Mouse (Mus musculus): ENCODE data around the gene 1700001K19Rik.
"Not testable (repeated sequence)": the region's sequence is repeated elsewhere in the genome, so short reads cannot be mapped to it uniquely, and the experiment has no call there.

1700001K19Rik gene

GRCm38 (mm10) chr12:110682561-110683299, at the start of gene 1700001K19Rik:
Gene 1700001K19Rik, minus strand, starts transcription at chr12:110682619.
- DNase-seq: no peak

- no peak for DNase-seq
Observed at GRCm38 (mm10) chr12:110726428-110726827, 44.0 kb upstream of the 1700001K19Rik start.

- DNase-seq: no peak
Observed at GRCm38 (mm10) chr12:110725489-110725888, 43.1 kb upstream of the 1700001K19Rik start.

DNA sequence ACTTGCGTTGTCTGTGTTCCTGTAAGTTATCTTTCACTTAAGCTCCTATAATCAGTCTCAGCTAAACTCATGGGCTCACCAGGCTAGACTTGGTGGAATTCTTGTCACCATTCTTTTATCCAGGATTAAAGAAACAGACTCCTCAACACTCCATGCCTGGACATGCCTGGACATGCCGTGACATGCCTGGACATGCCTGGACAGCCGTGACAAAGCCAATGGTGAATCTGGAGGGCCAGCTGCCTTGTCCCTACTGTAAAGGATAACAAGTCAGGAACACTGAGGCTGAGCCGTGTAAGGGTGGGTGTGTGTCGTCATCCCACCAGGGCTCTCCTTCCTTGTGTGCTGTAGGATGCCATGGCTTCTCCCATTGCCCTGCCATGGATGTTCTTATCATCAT, 42.6 kb upstream of the 1700001K19Rik start:
- no peak for DNase-seq

- no peak for DNase-seq
Observed at GRCm38 (mm10) chr12:110716004-110716403, 33.6 kb upstream of the 1700001K19Rik start.

- DNase-seq: no peak
Observed at GRCm38 (mm10) chr12:110714215-110714614, 31.8 kb upstream of the 1700001K19Rik start.

DNA sequence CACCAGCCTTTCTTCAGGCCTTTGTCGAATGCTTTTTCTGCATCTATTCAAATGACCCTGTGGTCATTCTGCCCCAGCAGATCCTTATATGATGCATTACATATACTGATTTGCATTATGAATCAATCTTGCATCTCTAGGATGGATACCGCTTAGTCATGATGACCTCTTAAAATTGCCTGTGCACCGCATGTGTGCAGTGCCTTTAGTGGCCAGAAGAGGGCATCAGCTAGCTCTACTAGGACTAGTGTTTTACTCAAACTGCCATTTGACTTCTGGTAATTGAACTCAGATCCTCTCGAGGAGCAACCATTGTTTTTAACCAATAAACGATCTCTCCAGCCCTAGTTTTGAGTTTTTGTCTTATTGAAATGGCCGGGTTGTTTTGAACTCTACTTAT, 31.4 kb upstream of the 1700001K19Rik start:
- DNase-seq: no peak

DNA sequence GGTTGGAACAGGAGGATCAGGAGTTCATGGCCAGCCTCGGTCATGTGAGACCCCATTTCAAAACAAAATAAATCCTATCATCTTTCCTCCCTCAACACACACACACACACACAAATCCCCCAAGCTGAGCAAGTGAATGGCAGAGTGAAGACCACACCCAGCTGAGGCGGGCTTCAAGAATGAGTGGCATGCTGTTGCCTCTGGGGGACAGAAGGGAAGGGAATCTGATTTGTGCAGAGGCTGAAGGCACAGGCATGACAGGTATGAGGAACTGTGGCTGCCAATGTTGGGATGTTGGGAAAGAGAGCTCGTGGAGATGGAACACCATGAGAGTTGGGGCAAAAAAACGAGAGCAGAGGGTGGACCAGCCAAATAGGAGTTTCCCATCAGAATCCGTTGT, 28.9 kb upstream of the 1700001K19Rik start:
- DNase-seq: no peak

DNA sequence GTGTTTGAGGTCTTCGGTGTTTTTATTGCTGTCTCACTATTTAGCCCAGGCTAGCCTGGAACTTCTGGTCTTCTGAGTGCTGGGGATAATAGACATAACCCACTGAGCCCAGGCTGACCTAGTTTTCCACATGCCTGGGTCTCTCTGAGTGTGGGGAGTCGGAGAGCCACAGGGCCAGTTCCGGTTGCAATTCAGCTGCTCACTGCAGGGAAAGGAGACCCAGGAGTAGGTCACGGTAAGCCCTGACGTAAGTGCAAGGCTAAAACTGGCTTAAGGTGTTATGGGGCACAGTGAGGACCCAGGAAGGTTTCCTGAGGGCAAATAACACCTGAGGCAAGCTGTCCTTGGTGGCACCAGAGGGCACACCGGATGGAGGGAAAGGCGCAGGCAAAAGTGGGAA, 25.0 kb upstream of the 1700001K19Rik start:
- no peak for DNase-seq

DNA sequence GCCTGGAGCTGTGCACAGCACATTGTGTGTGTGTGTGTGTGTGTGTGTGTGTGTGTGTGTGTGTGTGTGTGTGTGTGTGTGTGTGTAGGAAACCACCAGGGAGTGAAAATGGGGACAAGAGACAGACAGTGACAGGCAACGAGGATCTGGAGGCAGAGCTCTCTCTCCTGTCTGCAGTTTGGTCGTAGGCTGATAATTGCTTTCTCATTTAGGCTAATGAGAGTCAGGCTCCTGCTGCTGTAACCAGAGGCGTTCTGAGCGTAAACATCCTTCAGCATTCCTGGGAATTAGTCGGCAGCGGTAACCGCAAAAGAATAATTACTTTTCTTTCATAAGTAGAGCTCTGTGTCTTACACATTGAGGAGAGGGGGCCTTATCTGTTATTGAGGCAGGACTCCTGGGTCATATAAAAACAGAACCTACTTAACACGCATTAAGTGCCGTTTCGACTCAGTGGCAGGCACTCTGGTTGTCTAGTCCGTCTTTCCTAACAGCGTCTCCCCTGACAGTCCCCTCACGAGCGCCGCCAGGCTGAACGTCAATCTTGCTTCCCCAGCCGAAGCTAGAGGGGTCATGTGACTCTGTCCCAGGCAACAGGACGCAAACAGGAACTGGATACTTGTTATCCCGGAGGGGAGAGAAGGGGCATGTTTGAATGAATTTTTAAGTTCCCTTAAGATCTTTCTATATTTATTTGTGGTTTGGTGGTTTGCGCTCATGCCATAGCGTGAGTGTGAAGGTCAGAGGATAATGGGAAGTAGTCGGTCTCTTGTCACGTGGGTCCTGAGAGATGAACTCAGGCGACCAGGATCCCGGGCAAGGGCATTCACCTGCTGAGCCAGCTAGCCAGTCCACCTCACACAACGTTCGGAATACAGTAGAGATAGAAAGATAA, 24.2 kb upstream of the 1700001K19Rik start:
- peak in 1 of 2 experiments; percentile 59 for DNase-seq

GRCm38 (mm10) chr12:110705419-110705818, 23.0 kb upstream of the 1700001K19Rik start:
- not testable (repeated sequence) for DNase-seq

GRCm38 (mm10) chr12:110703682-110704081, 21.3 kb upstream of the 1700001K19Rik start:
- DNase-seq: no peak

GRCm38 (mm10) chr12:110703008-110703471, 20.6 kb upstream of the 1700001K19Rik start:
- DNase-seq: peak; percentile 79 to 91

DNA sequence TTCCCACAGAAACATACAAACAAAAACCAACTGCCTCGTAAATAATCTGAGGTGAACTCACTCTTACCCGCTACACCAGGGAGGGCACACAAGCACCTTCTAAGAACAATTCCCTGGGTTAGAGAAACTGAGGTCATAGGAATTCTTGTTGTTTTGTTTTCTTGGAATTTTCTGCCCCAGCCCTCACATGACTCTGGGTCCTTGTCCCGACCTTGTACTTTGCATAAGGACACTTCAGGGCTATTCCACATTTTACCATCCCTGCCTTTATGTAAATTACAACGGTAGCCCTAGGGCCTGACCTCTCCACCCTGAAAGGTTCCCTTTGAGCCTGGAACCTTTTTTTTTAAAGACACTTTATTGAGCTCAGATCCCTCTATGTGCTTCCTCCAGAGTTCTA, 20.1 kb upstream of the 1700001K19Rik start, which contains the start of gene Hsp90aa1:
TSS of gene Hsp90aa1 (minus strand) at position 173 of the 400 bp plus-strand sequence.
- no peak for DNase-seq

DNA sequence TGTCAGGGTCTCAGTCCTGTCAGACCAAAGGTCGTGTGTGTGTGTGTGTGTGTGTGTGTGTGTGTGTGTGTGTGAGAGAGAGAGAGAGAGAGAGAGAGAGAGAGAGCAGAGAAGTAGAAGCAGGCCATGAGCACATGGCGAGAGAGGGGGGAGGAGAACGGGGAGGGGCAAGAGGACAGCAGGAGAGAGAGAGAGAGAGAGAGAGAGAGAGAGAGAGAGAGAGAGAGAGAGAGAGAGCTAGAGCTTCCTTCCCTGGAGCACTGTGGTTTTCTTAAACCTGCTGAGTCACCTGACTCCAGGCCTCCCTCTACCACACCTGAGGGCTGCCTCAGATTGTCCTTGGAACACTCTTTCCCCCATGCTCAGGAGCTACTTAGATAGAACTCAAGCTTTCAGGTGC, 18.9 kb upstream of the 1700001K19Rik start:
- DNase-seq: not testable (repeated sequence)

- DNase-seq: no peak
Observed at GRCm38 (mm10) chr12:110700730-110701129, 18.3 kb upstream of the 1700001K19Rik start.

DNA sequence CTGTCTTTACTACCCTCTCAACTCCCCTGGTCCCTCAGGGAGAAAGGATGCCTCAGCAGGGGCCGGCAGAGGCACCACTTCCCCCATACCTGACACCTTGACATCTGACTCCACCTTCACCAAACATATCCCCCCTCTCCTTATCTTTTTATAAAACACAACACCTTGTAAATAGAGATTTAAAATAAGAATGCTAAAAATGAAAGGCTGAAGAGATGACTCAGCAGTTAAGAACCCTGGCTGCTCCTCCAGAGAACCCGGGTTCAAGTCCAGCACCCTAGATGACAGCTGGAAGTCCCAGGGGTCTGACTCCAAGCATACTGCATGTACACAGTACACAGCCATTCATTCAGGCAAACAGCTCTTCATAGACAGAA, 16.7 kb upstream of the 1700001K19Rik start:
- DNase-seq: no peak

- no peak for DNase-seq
Observed at GRCm38 (mm10) chr12:110698523-110699170, 16.2 kb upstream of the 1700001K19Rik start.

DNA sequence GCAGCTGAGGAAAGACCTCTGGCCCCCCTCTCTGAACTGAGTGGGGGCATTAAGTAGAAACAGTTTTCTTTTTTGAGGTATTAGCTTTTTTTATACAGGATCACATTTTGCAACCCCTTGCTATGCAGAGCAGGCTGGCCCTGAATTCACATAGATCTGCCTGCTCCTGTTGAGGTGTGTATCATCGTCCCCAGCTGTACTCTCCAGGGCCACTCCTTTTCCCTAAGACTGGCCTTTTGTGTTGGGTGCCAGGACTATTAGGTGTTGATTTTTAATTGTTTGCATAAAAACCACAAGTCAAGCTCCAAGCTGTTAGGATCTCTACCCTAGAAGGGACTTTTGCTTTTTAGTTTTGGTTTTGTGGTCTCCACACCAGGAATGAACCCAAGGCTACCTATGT, 15.7 kb upstream of the 1700001K19Rik start:
- no peak for DNase-seq

- DNase-seq: no peak
Observed at GRCm38 (mm10) chr12:110697457-110697856, 15.0 kb upstream of the 1700001K19Rik start.

- DNase-seq: no peak
Observed at GRCm38 (mm10) chr12:110696975-110697400, 14.6 kb upstream of the 1700001K19Rik start.

- DNase-seq: peak; percentile 96 to 97
Observed at GRCm38 (mm10) chr12:110696173-110696974, 14.0 kb upstream of the 1700001K19Rik start.

Data from kidney, adult 8-10 months (tissue).